Mouse (Mus musculus): ENCODE results near the gene Gpc6.
A peak's percentile ranks its signal among the peaks of the same experiment; 100 is the strongest.

The Gpc6 gene

DNA sequence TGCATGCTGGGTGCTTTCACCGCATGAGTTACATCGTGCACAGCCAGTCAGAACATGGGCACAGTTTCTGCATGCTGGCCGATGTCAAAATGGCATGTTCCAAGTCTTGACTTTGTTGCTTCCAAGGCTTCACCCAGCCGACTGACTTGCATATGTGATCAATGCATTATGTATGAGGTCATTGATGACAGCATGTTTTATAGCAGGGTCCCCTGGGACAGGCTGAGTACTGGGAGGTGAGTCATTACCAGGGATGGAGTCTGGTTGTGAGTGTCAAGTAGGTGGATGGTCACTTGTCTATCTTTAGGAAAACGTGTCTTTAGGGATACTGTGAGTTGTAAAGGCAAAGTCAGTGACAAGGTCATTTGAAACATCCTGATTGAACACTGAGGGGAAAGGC is 929.4 kb downstream of the Gpc6 start:
- DNase-seq (ENCODE audit: low spot score in 2 of 2), result no peak

DNA sequence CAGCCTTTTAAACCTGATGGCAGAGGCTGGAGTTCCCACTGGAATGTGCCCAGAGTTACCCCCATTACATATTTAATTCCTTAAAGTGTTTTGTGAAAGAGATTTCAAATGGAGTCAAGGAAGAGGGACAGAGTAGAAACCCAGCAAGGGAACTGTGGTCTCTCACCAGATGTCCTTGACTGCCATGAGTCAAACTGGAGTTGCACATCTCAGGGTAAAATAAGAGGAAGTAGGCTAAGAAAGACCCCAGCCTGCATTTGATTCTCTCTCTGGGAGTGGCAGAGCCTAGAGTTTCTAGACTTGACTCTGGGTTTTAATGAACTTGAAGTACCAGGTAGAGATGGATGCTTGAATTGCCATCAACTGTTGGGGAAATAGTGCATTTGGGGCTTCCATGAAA is 946.2 kb downstream of the Gpc6 start:
- no peak for DNase-seq (ENCODE audit: low spot score in 2 of 2)

DNA sequence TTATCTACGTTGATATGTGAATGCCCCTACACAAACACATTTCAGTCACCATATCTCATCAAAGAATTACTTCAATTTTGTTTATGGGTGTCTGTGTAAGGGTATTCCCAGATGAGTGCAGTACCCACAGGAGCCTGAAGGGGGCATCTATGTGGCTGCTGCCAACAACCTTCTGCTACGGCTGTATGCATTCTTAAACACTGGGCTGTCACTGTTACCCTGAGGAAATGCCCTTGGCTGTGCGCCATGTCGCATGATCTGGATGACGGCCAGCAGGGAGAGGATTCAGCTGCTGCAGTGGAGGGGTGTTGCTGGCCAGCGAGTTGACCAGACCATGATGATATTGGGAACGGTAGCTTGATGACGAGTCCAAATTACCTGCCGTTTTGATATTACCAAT is 954.2 kb downstream of the Gpc6 start:
- no peak for DNase-seq (ENCODE audit: low spot score in 2 of 2)

DNA sequence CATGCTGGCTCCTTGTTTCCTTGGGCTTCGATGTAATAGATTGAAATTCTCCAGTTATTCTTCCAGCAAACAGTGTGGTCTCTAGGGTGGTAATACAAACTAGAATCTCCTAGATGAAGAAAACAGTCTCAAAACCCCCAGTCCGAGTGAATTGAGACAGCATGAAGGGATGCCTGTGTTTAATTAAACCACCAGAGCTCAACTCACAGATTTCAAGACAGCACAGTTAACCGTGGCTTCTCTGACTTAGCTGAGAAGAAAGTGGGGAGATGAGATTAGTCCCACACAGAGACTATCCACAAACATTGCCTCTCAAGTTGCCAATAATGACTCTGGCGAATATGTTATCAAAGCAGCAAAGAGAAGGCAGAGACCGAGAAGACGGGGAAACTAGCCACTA is 956.0 kb downstream of the Gpc6 start:
- DNase-seq (ENCODE audit: low spot score in 2 of 2), result no peak

DNA sequence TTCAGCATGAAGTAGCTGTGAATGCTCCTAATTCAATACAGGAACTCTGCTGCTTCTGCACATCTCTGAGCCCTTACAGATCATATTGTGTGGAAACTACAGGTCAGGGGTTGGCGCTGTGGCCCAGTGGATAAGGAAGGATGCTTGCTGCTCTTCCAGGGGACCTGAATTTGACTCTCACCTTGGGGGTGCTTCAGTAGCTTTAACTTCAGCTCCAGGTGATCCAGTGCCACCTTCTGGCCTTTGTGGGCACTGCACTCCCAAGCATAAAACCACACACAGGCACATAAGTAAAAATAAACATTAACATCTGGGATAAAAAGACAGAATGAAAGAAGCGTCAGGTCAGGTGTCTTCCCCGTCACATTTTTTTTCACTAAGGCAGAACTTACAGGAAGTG is 957.1 kb downstream of the Gpc6 start:
- peak; percentile 60 to 63 for DNase-seq (ENCODE audit: low spot score in 2 of 2)

DNA sequence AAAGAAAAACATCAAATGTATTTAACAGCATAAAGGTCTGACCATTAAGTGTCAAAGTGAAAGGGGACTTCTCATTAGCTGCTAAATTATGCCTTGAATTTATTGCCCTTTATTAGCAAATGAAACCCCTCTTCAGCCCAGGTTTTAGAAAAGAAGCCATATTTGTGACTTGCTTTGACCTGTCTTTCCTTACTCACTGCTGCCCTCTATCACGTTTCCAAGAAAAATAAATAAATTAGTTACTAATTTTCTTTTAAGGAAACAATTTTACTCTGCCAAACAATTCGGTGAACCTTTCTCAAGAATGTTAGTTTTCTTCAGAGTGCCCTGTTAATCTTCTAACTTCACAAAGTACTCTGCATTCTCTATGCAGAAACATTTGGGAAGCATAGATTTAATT is 964.5 kb downstream of the Gpc6 start:
- no peak for DNase-seq (ENCODE audit: low spot score in 2 of 2)

DNA sequence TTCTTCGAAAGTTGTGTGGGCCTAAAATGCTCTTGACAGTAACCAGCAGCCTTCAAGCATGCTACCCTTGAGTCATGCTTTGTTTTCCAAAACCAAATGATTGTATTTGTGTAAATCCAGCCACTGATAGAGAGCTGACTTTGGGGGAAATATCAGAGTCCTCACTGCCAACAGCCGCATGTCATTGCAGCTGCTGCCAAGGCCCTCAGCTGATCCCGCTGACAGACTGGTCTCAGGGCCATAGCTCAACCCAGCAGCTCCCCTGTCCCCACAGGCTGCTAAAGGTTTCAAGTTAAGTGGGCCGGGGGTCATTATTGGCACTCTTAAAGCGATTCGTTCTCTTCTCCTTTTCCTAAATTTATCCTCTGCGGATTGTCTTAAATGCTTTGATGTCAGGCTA is 966.3 kb downstream of the Gpc6 start:
- DNase-seq (ENCODE audit: low spot score in 2 of 2), result peak in 1 of 2 experiments; percentile 10

DNA sequence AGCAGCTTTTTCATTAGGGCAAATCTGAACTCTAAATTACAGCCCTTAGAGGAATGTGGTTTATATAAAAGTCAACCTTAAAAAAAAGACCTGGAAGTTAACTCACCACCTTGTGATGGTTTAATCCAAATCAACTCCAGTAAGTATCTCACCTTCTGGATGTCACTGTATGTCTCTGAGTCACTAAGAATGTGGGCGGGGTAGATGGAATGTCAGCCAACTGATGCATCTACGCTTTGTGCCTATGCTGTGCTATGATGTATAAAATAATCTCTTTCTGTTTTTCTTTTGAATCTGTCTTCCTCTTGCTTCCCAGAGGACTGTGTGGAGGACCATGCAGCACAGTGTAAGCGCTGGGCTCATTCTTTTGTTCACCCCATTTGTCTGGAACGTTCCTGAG is 966.9 kb downstream of the Gpc6 start:
- peak; percentile 35 to 38 for DNase-seq (ENCODE audit: low spot score in 2 of 2)

DNA sequence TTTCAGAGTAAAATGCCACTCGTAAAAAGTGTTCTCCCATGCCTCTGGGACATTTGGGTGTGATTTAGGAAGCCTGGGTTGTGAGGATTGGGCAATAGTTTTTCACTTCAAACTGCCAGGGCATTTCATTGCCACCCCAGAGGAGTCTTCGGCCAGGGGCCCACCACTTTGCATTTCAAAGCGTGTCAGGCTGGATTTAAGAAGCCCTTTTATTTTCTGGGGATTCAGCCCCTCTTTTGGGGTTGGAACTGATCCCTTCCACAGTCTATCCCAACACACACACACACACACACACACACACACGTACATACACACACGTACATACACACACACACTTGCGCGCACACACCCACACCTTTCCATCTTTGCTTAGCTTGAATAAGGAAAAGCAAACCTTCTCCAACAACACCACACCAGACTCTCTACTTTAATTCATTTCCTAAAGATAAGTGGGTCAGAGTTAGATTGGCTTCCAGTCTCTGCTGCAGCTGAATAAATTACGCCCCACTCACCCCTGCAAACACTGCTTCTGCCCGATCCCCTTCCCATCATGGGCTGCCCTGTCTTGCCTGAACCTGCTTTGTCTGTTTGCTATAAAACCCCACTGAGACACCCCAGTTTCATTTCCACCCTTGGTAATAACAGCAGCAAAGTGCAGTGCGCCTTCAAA is 969.9 kb downstream of the Gpc6 start:
- DNase-seq (ENCODE audit: low spot score in 2 of 2), result peak in 1 of 2 experiments; percentile 18

DNA sequence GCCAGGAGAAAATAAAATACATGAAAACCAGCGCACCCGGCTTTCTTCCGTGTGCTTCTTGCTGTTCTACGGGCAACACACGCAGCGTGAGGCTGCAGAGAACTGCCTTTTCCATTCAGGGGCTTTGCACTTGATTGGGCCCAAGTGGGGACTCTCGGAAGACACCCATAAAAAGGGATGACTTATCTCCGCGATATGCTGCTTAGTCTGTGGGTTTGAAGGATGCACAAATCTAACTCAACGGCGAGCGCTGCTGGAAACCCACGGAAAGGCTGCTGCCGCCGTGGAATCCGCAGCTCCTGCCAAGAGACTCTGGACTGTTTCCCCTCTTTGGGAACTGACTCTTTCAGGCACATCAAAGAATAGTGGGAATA is 970.4 kb downstream of the Gpc6 start:
- DNase-seq (ENCODE audit: low spot score in 2 of 2), result peak; percentile 56 to 73

DNA sequence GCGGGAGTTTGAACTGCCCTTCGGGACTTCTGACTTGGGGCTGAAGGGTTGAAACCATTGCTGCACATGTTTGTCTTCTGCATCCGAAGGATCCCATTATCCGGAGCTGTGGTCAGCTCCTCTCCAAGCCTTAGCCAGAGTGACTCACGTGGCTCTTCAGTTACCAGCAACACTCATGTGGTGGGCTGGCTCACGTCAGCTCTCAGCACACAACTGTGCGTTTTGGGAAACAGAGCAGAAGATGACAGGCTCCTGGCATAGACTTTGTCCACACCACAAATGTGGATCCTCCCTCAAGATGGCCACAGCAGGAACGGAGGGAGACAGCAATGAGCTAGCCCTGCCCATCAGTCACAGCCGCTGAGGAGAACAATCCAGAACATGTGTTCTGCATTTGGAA is 979.2 kb downstream of the Gpc6 start:
- DNase-seq (ENCODE audit: low spot score in 2 of 2), result no peak

DNA sequence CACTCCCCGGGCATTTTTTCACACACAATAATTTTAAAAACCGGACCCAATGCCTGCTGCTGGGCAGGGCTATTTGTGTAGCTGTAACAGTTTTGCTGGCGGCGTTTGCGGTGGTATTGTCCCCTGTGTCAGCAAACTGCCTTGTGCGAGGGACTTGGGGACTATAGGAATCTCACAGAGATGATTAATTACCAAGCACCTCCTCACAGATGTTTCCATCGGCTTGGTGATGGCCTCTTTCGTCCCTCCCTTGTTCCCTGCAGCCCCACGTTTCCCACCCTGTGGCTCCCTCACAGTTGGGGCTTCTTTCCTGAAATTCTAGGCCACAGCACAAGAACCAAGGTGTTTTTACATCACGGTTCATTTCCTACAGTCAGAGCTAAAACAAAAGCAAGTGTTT is 980.6 kb downstream of the Gpc6 start:
- DNase-seq (ENCODE audit: low spot score in 2 of 2), result no peak

DNA sequence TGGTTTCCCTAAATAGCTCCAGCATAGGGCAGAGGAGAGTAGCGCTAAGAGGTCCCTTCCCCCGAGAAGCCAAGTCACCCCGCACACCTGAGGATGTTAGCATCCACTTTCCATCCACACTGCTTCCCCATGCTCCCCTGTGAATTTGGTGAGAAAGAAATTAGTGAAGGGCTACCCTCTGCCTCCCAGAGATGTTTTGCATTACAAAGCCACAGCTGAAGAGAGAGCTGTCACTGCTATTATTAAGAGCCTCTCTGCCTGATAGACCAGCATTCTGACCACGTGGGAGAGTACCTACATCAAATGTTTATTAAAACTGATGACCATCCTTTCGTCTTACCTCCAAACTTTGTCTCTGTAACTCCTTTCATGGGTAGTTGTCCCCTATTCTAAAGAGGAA is 981.2 kb downstream of the Gpc6 start:
- DNase-seq (ENCODE audit: low spot score in 2 of 2), result no peak

DNA sequence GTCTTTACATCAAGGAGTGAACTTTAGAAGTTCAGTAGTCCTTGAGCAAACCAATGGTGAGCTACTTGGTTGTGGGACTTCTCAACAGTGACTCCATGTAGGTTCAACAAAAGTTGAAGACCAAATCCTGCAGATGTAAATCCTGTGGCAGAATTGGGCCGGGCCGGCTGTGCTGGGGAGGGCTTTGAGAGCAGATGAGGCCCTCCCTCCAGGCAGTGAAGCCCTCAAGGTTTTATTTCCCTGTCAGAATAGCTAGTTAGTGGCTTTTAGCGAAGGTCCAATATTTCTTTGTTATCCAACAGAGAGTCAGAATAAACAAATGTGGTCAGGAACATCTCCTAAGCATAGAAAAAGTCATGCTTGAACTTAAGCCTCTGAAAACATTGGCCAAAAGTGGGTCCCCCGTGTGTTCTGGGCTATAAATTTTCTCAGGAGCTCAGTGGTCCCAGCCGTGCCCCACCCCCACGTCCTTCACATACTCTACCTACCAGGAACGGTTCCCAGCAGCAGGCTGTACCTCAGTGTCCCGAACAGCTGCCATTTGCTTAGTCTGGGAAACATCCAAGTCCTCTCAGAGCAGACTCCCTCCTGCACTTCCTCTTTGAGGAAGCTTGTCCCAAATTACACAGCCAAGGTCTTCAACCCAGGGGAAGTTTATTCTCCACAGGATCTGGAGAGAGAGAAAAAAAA is 983.3 kb downstream of the Gpc6 start:
- DNase-seq (ENCODE audit: low spot score in 2 of 2), result no peak

DNA sequence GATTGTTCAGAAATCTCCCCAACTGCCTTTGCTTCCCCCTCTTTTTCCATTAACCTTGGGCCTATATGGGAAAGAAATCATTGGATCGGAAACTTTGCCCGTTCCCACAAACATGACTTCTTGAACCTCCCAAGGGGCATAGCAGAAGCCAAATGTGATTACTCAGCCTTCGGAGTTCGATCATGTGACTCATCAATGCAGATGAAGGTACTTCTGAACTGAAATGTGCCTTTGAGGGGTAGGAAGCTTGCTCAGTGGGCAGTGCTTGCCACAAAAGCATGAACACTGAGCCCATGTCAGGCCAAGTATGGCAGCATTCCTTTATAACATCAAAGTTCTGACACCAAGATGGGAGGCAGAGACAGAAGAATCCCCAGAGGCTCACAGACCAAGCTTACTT is 983.9 kb downstream of the Gpc6 start:
- DNase-seq (ENCODE audit: low spot score in 2 of 2), result no peak

DNA sequence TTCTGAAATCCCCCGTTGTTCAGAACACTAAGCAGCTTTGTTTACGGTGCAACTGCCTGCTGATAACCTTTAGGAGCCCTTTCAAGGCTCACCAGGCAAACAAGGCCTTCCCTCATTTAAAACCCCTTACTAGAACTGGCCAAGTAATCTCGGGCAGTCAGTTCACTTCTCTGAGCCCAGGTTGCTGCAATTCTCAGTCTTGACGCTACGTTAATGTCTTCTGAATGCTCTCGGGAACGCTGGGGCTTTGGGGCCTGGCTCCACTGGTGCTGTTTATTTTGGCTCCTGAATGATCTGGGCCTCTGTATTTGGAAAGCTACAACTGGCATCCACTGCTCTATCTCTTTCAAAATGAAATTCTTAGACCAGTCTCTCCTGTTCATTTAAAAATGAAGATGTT is 985.2 kb downstream of the Gpc6 start:
- DNase-seq (ENCODE audit: low spot score in 2 of 2), result no peak

DNA sequence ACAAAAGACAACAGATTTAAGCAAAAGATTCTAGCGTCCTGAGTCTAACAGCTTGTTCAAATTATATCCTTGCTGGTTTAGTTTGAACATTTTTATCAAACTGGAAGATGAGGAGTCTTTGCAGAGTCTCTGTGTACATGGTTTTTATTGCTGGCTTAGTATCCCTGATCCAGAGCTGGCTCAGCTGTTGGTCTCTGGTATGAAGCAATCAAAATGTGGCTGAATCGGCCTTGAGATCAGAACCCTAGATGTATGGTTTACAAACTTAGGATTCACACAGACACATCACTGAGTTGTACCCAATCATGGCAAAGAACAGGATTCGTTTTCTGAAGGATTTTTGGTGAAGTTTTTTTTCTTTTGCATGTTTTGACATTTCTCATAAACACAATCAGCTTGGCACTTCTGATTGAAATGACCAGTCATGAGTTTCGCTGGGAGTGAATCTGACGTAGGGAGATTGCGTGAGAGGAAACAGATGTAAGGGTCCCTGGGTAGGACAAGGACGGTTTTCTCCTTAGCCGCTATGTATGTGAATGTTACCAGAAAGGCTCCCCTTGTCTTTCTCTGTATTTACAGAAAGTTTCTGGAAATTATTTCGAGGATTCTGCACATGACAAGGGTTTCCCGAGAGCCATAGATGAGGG is 987.6 kb downstream of the Gpc6 start:
- no peak for DNase-seq (ENCODE audit: low spot score in 2 of 2)

DNA sequence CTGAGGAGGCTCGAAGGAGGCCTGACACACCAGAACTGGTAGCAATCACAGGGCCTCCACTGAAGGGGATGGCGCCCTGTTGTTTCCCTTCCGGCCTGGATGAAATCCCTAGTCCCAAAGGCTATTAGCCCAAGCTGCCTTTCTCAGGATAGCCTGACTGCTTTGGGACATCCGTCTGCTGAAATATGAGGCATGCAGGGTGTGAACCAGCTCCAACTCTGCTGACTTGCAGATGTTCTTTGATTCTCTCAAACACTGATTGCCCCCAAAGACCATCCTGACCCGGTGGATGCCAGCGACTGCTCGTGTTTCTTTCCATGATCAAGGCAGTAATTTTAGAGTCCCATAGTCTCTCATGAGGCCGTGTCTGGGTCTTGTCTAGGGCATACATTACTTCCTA is 991.5 kb downstream of the Gpc6 start:
- DNase-seq (ENCODE audit: low spot score in 2 of 2), result no peak

DNA sequence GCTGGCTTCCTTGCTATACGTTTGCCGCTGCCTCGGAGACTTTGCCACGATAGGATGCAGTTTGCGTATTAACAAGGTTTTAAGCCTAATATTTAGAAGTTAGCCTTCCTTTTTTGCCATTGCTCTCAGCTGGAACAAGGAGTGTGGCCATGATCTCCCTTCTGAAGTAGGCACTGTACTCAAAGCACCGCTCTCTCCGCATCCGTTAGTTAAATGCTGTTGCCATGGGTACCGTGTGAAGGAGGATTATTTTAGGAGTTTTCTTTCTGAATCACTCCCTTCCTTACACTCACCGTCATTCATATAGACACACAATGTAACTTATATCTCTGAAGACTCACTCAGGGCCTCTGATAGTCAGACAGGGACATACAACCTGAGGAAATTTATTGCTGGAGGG is 993.6 kb downstream of the Gpc6 start:
- peak; percentile 56 to 64 for DNase-seq (ENCODE audit: low spot score in 2 of 2)

DNA sequence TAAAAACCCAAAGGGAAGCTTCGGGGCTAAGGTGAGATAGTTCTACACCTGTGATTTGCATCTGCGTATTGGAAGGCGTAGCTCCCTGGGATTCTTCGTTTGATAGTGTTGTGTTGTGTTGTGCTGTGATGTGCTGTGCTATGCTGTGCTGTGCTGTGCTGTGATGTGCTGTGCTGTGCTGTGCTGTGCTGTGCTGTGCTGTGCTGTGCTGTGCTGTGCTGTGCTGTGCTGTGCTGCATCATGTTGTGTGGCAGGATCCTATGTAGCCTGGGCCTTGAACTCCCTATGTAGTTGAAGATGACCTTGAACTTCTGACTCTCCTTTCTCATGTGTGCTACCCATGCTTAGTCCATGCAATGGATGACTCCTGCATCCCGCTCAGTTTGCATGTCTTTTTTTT is 994.5 kb downstream of the Gpc6 start:
- DNase-seq (ENCODE audit: low spot score in 2 of 2), result no peak

DNA sequence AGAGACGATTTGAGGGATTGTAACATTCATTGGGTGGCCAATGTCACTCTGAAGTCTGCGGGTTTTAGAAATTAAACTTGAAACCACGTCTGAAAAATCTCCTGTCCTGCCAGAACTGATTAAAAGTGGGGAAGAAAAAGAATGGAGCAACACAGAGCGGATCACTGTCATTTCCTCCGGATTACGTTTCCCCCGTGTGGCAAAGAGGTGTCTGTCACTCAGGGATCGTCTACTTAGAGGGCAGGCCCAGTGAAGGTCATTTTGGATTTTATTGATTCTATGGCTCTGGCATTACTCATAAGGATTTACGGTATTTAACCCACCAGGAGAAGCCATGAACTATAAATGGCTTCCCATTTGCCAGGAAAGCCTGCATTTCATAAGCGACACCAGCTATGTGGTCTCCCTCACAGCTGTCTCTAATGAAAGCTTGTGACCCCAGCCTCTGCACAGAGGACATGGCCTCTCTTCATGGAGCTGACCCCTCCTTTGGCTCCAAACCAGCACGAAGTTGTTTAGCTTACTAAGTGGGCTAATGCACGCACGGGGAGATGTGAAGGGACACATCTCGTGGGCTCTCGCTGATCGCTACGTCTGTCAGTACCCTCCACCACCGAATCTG is 996.4 kb downstream of the Gpc6 start:
- no peak for DNase-seq (ENCODE audit: low spot score in 2 of 2)

DNA sequence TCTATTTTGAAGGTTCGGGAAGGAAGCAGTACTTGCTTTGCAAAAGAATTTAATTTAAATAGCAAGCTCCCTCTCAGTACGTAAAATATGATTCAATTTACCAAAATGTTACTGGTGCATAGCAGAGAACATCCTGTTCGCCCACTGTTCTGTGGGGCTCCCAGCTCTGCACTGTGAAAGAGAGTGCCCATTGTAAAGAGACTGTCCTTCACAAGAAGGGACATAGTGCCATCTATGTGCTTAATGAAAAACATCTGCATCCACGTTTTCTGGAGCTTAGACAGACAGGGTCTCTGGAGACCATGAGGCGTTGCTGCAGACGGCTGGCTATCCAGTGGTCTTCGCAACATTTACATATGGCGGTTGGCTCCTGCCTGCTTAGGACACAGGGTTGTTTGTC is 998.6 kb downstream of the Gpc6 start:
- DNase-seq (ENCODE audit: low spot score in 2 of 2), result peak; percentile 31 to 40

Data from right cerebral cortex, adult 2 months (tissue).